Mouse (Mus musculus) midbrain, postnatal 0 days (tissue): Measurements from ENCODE around the gene H60b. TPM values are rescaled to one million over a fixed set of nuclear protein-coding genes. Genes with fewer than 3 reads are reported as not detected.
A peak's percentile ranks its signal among the peaks of the same experiment; 100 is the strongest.
"Not testable (repeated sequence)": the region's sequence is repeated elsewhere in the genome, so short reads cannot be mapped to it uniquely, and the experiment has no call there.

Source experiments
- ATAC-seq: fragments of 200-750 bp; cut with Nextera tagmentation; 2 replicates; pipeline ENCODE4 v1.8.0; 2017; ENCODE audit warnings: moderate number of reproducible peaks, mild to moderate bottlenecking, moderate TSS enrichment, moderate library complexity; ENCODE audit not compliant: low FRiP score
- DNase-seq: peaks from one replicate; pipeline ENCODE4 v3.0.0-alpha.2; 2015; ENCODE audit warnings: low spot score
- H3K27ac ChIP-seq: fragments of 300-500 bp; sonication (generic); 2 replicates; pipeline ENCODE4 v1.5.1; 2014; ENCODE audit warnings: low read depth, mild to moderate bottlenecking, low read length, mixed read lengths
- H3K27me3 ChIP-seq: fragments of 300-500 bp; sonication (generic); 2 replicates; pipeline ENCODE4 v1.6.1; 2014; ENCODE audit warnings: low read length, control low read depth, mixed read lengths; ENCODE audit not compliant: insufficient read depth
- H3K36me3 ChIP-seq: fragments of 300-500 bp; sonication (generic); 2 replicates; pipeline ENCODE4 v1.6.1; 2014; ENCODE audit warnings: low read length, control low read depth, mixed read lengths; ENCODE audit not compliant: insufficient read depth
- H3K4me1 ChIP-seq: fragments of 300-500 bp; sonication (generic); 2 replicates; pipeline ENCODE4 v1.6.1; 2014; ENCODE audit warnings: mild to moderate bottlenecking, control low read depth, antibody characterized with exemption, low read length, mixed read lengths; ENCODE audit not compliant: insufficient read depth
- H3K4me2 ChIP-seq: fragments of 300-500 bp; sonication (generic); 2 replicates; pipeline ENCODE4 v1.6.1; 2014; ENCODE audit warnings: low read depth, mild to moderate bottlenecking, low read length, mixed read lengths; ENCODE audit not compliant: poor library complexity, severe bottlenecking
- H3K4me3 ChIP-seq: fragments of 300-500 bp; sonication (generic); 2 replicates; pipeline ENCODE4 v1.5.1; 2014; ENCODE audit warnings: low read depth, mild to moderate bottlenecking, low read length, moderate library complexity
- H3K9ac ChIP-seq: fragments of 300-500 bp; sonication (generic); replicated peaks from 2 replicates; pipeline ENCODE4 v1.6.1; 2014; ENCODE audit warnings: mild to moderate bottlenecking, low read length, moderate library complexity, mixed read lengths; ENCODE audit not compliant: poor library complexity, severe bottlenecking
- H3K9me3 ChIP-seq: fragments of 300-500 bp; sonication (generic); 2 replicates; pipeline ENCODE4 v1.6.1; 2016; ENCODE audit warnings: low read length, control low read depth
- CTCF ChIP-seq: IDR thresholded peaks from 2 replicates; pipeline ENCODE4 v1.5.1; 2016; ENCODE audit warnings: antibody characterized with exemption, mild to moderate bottlenecking
- WGBS: fragments of 180-500 bp; shearing (Covaris S2); extraction: QIAGEN DNeasy Blood & Tissue Kit; methylation state at CpG from one replicate; pipeline ENCODE4 v1.1.7; 2014; 5-methylcytosine and 5-hydroxymethylcytosine counted together
- polyA plus RNA-seq: library from polyadenylated mRNA; unstranded; fragments of >200 nt; fragmentation: Nextera tagmentation; extraction: Ambion mirVana; gene quantifications from 2 replicates; pipeline ENCODE4 v1.2.1, GENCODE M21; 2015
- total RNA-seq: library from RNA; depleted of rRNA; stranded (reverse); fragments of >200 nt; gene quantifications from 2 replicates; pipeline ENCODE4 v1.2.3, GENCODE M21; 2014

Gene H60b
- total and polyA plus RNA-seq, 2 experiments from 2014 or later: 0.28 TPM; not detected in 1

- H3K4me1 ChIP-seq: no peaks in the 10 kb centered on the region
- ATAC-seq: no peak
- no peak for DNase-seq
- H3K27me3 ChIP-seq: peaks cover 6% of the 10 kb centered on the region
- H3K27ac ChIP-seq: no peak within 1 kb of the TSS
- TF ChIP-seq CTCF: no peak
- 0% methylated on average over 37 of the region's 37 CpGs for WGBS
- H3K4me2 ChIP-seq: peak within 1 kb of the TSS; percentile 60
- H3K9me3 ChIP-seq: no peaks in the 10 kb centered on the region
- H3K36me3 ChIP-seq: no peaks in the 10 kb centered on the region
- no peak within 1 kb of the TSS for H3K9ac ChIP-seq
- peak within 1 kb of the TSS; percentile 39 for H3K4me3 ChIP-seq
Measured at GRCm38 (mm10) chr10:22149073-22149690, 9.2 kb upstream of the H60b start, which contains the start of gene E030030I06Rik. Gene E030030I06Rik, minus strand, starts transcription at chr10:22149270.

GRCm38 (mm10) chr10:22149691-22150465 is 8.5 kb upstream of the H60b start:
- H3K27ac ChIP-seq: no peak overlapping the region
- ATAC-seq (no peak; the same call in 1 of the 2 replicates), DNase-seq (no peak)
- no peak overlapping the region for H3K9ac ChIP-seq
- peak overlapping the region; percentile 60; the same call in 1 of the 2 replicates for H3K4me2 ChIP-seq
- WGBS: under 1% methylated on average over 50 of the region's 50 CpGs
- peaks cover 6% of the 10 kb centered on the region for H3K27me3 ChIP-seq
- no peaks in the 10 kb centered on the region for H3K36me3 ChIP-seq
- H3K4me3 ChIP-seq: peak overlapping the region; percentile 39; the same call in 1 of the 2 replicates
- TF ChIP-seq CTCF: no peak
- no peaks in the 10 kb centered on the region for H3K9me3 ChIP-seq
- no peaks in the 10 kb centered on the region for H3K4me1 ChIP-seq

GRCm38 (mm10) chr10:22150593-22150992 is 7.8 kb upstream of the H60b start:
- Histone ChIP-seq H3K4me1 (no peaks in the 10 kb centered on the region), H3K27ac (no peak overlapping the region), H3K27me3 (peaks cover 10% of the 10 kb centered on the region), H3K4me3 (no peak overlapping the region), H3K9me3 (no peaks in the 10 kb centered on the region), H3K9ac (no peak overlapping the region), H3K4me2 (no peak overlapping the region), H3K36me3 (no peaks in the 10 kb centered on the region)
- under 1% methylated on average over 27 of the region's 27 CpGs for WGBS
- DNase-seq: no peak
- TF ChIP-seq CTCF: no peak
- ATAC-seq: no peak

GRCm38 (mm10) chr10:22151056-22151862 is 7.1 kb upstream of the H60b start:
- not testable (repeated sequence) for DNase-seq, H3K4me3 ChIP-seq, H3K9ac ChIP-seq, H3K9me3 ChIP-seq, H3K4me1 ChIP-seq, H3K4me2 ChIP-seq, H3K27ac ChIP-seq, H3K36me3 ChIP-seq, ATAC-seq
- H3K27me3 ChIP-seq: peaks cover 16% of the 10 kb centered on the region
- 1% methylated on average over 53 of the region's 55 CpGs for WGBS

GRCm38 (mm10) chr10:22151863-22152640 is 6.3 kb upstream of the H60b start:
- not testable (repeated sequence) for ATAC-seq

GRCm38 (mm10) chr10:22153147-22153690 is 5.2 kb upstream of the H60b start:
- not testable (repeated sequence) for H3K4me1 ChIP-seq, H3K36me3 ChIP-seq, H3K27ac ChIP-seq, DNase-seq, H3K9me3 ChIP-seq, ATAC-seq, H3K9ac ChIP-seq, H3K4me3 ChIP-seq, H3K4me2 ChIP-seq
- 8% methylated on average over 6 of the region's 7 CpGs for WGBS
- peaks cover 24% of the 10 kb centered on the region for H3K27me3 ChIP-seq

More at GRCm38 (mm10) chr10:22151863-22152640, 6.3 kb upstream of the H60b start:
- H3K27me3 ChIP-seq: peaks cover 24% of the 10 kb centered on the region
- not testable (repeated sequence) for H3K4me2 ChIP-seq, H3K4me1 ChIP-seq, H3K27ac ChIP-seq, H3K4me3 ChIP-seq, H3K36me3 ChIP-seq, H3K9ac ChIP-seq, H3K9me3 ChIP-seq, DNase-seq
- 4% methylated on average over 11 of the region's 11 CpGs for WGBS

GRCm38 (mm10) chr10:22154127-22154526 is 4.3 kb upstream of the H60b start:
- not testable (repeated sequence) for DNase-seq, H3K4me3 ChIP-seq, H3K9ac ChIP-seq, H3K4me1 ChIP-seq, H3K9me3 ChIP-seq, H3K36me3 ChIP-seq, ATAC-seq, H3K27ac ChIP-seq
- peaks cover 32% of the 10 kb centered on the region for H3K27me3 ChIP-seq
- H3K4me2 ChIP-seq: peak overlapping the region; percentile 26; the same call in 1 of the 2 replicates
- under 1% methylated on average over 37 of the region's 38 CpGs for WGBS
